Mouse (Mus musculus) left cerebral cortex, adult 8-10 months (tissue): Measurements from ENCODE around the gene Fam120c. TPM values are rescaled to one million over a fixed set of nuclear protein-coding genes. Genes with fewer than 3 reads are reported as not detected.
"Not testable (repeated sequence)": the region's sequence is repeated elsewhere in the genome, so short reads cannot be mapped to it uniquely, and the experiment has no call there.

ENCODE experiments used
- DNase-seq, 2 experiments: peaks; one replicate each; pipeline ENCODE4 v3.0.0; 2022; ENCODE audit warnings: low spot score in 2 of 2
- total RNA-seq, 4 experiments: library from RNA; stranded (reverse); gene quantifications; 2 replicates each; pipeline ENCODE4 v1.2.4; 2022

Fam120c gene
- 10 to 100 TPM; 41.7 to 47.9 (median 44.2) TPM for total RNA-seq

GRCm38 (mm10) chrX:151343761-151344500, at the start of gene Fam120c:
Gene Fam120c (plus strand): TSS chrX:151344175.
- peak; percentile 60 to 75 for DNase-seq

- DNase-seq: no peak
Observed at GRCm38 (mm10) chrX:151298329-151298728, 45.6 kb upstream of the Fam120c start.

GRCm38 (mm10) chrX:151313732-151314131, 30.2 kb upstream of the Fam120c start:
- no peak for DNase-seq

- no peak for DNase-seq
Observed at GRCm38 (mm10) chrX:151333615-151334014, 10.4 kb upstream of the Fam120c start.

- DNase-seq: no peak
Observed at GRCm38 (mm10) chrX:151337804-151338203, 6.2 kb upstream of the Fam120c start.

GRCm38 (mm10) chrX:151344501-151344984, 568 bp downstream of the Fam120c start:
- peak; percentile 12 to 40 for DNase-seq

GRCm38 (mm10) chrX:151345333-151346125, 1.6 kb downstream of the Fam120c start:
- DNase-seq: no peak

GRCm38 (mm10) chrX:151347278-151347677, 3.3 kb downstream of the Fam120c start:
- no peak for DNase-seq

- DNase-seq: peak in 1 of 2 experiments; percentile 10
Observed at GRCm38 (mm10) chrX:151349322-151349721, 5.3 kb downstream of the Fam120c start.

GRCm38 (mm10) chrX:151418801-151419200, 74.8 kb downstream of the Fam120c start:
- no peak for DNase-seq

GRCm38 (mm10) chrX:151420791-151421190, 76.8 kb downstream of the Fam120c start:
- DNase-seq: no peak

- DNase-seq: no peak
Observed at GRCm38 (mm10) chrX:151443637-151444036, 99.7 kb downstream of the Fam120c start.

- no peak for DNase-seq
Observed at GRCm38 (mm10) chrX:151444189-151444588, 100.2 kb downstream of the Fam120c start.

GRCm38 (mm10) chrX:151488128-151488527, 144.2 kb downstream of the Fam120c start:
- DNase-seq: no peak

- not testable (repeated sequence) for DNase-seq
Observed at GRCm38 (mm10) chrX:151493269-151493668, 149.3 kb downstream of the Fam120c start.

GRCm38 (mm10) chrX:151496596-151496995, 152.6 kb downstream of the Fam120c start:
- no peak for DNase-seq

GRCm38 (mm10) chrX:151508536-151508935, 164.6 kb downstream of the Fam120c start:
- no peak for DNase-seq

GRCm38 (mm10) chrX:151509906-151510305, 165.9 kb downstream of the Fam120c start:
- DNase-seq: no peak

- DNase-seq: no peak
Observed at GRCm38 (mm10) chrX:151513066-151513465, 169.1 kb downstream of the Fam120c start.

GRCm38 (mm10) chrX:151513694-151514093, 169.7 kb downstream of the Fam120c start:
- DNase-seq: no peak

- DNase-seq: no peak
Observed at GRCm38 (mm10) chrX:151518181-151518580, 174.2 kb downstream of the Fam120c start.

- no peak for DNase-seq
Observed at GRCm38 (mm10) chrX:151520127-151520457, 176.1 kb downstream of the Fam120c start.
